Mouse (Mus musculus): ENCODE measurements at regions not wholly inside any gene's neighbourhood (a gene's known extent, or its start where the extent isn't known, plus 50 kb on each side); places are given as distances from the start of the nearest gene placed in this dataset.
A peak's percentile ranks its signal among the peaks of the same experiment; 100 is the strongest.

- H3K4me1 ChIP-seq (ENCODE audit: control insufficient read depth, insufficient read depth, low read length) = no peaks in the 10 kb centered on the region
- no peak overlapping the region for H3K27ac ChIP-seq (ENCODE audit: low read depth, low read length)
- WGBS = 27% methylated on average over 5 of the region's 5 CpGs
- no peak overlapping the region for H3K4me2 ChIP-seq (replicated peaks; ENCODE audit: low read depth, low read length)
- no peak overlapping the region for H3K9ac ChIP-seq (ENCODE audit: low read depth, low read length)
- H3K9me3 ChIP-seq (ENCODE audit: control insufficient read depth, low read length) = no peaks in the 10 kb centered on the region
- ATAC-seq (ENCODE audit: low FRiP score, low TSS enrichment) = no peak
- H3K4me3 ChIP-seq (ENCODE audit: low read length) = no peak overlapping the region
- no peaks in the 10 kb centered on the region for H3K27me3 ChIP-seq (ENCODE audit: control insufficient read depth, insufficient read depth, low read length)
- H3K36me3 ChIP-seq (ENCODE audit: control insufficient read depth, insufficient read depth, low read length) = no peaks in the 10 kb centered on the region
Observed at GRCm38 (mm10) chr6:133904501-133904900, 50.9 kb upstream of the Kap start.

- 92% methylated on average over 7 of the region's 7 CpGs for WGBS
- Histone ChIP-seq H3K9me3 (ENCODE audit: control insufficient read depth, low read length) (no peaks in the 10 kb centered on the region), H3K4me3 (ENCODE audit: low read length) (no peak overlapping the region), H3K4me2 (replicated peaks; ENCODE audit: low read depth, low read length) (no peak overlapping the region), H3K27me3 (ENCODE audit: control insufficient read depth, insufficient read depth, low read length) (no peaks in the 10 kb centered on the region), H3K9ac (ENCODE audit: low read depth, low read length) (no peak overlapping the region), H3K4me1 (ENCODE audit: control insufficient read depth, insufficient read depth, low read length) (no peaks in the 10 kb centered on the region), H3K27ac (ENCODE audit: low read depth, low read length) (no peak overlapping the region), H3K36me3 (ENCODE audit: control insufficient read depth, insufficient read depth, low read length) (no peaks in the 10 kb centered on the region)
- no peak for ATAC-seq (ENCODE audit: low FRiP score, low TSS enrichment)
Observed at GRCm38 (mm10) chr6:133934667-133935066, 81.1 kb upstream of the Kap start.

GRCm38 (mm10) chr6:133935671-133936070 lies 82.1 kb upstream of the Kap start:
- no peaks in the 10 kb centered on the region for H3K27me3 ChIP-seq (ENCODE audit: control insufficient read depth, insufficient read depth, low read length)

GRCm38 (mm10) chr6:133959902-133960634 lies 75.4 kb upstream of the Etv6 start:
- Histone ChIP-seq H3K4me1 (ENCODE audit: control insufficient read depth, insufficient read depth, low read length) (no peaks in the 10 kb centered on the region), H3K9ac (ENCODE audit: low read depth, low read length) (no peak overlapping the region), H3K36me3 (ENCODE audit: control insufficient read depth, insufficient read depth, low read length) (no peaks in the 10 kb centered on the region), H3K9me3 (ENCODE audit: control insufficient read depth, low read length) (no peaks in the 10 kb centered on the region), H3K27me3 (ENCODE audit: control insufficient read depth, insufficient read depth, low read length) (no peaks in the 10 kb centered on the region), H3K4me2 (replicated peaks; ENCODE audit: low read depth, low read length) (no peak overlapping the region), H3K27ac (ENCODE audit: low read depth, low read length) (no peak overlapping the region), H3K4me3 (ENCODE audit: low read length) (no peak overlapping the region)
- no peak for ATAC-seq (ENCODE audit: low FRiP score, low TSS enrichment)
- WGBS = 81% methylated on average over 11 of the region's 11 CpGs

More at GRCm38 (mm10) chr6:133935671-133936070, 82.1 kb upstream of the Kap start:
- H3K4me2 ChIP-seq (replicated peaks; ENCODE audit: low read depth, low read length) = no peak overlapping the region
- no peaks in the 10 kb centered on the region for H3K4me1 ChIP-seq (ENCODE audit: control insufficient read depth, insufficient read depth, low read length)
- H3K27ac ChIP-seq (ENCODE audit: low read depth, low read length) = no peak overlapping the region
- no peak overlapping the region for H3K4me3 ChIP-seq (ENCODE audit: low read length)
- no peak for ATAC-seq (ENCODE audit: low FRiP score, low TSS enrichment)
- no peaks in the 10 kb centered on the region for H3K9me3 ChIP-seq (ENCODE audit: control insufficient read depth, low read length)
- 90% methylated on average over 2 of the region's 2 CpGs for WGBS
- no peaks in the 10 kb centered on the region for H3K36me3 ChIP-seq (ENCODE audit: control insufficient read depth, insufficient read depth, low read length)
- H3K9ac ChIP-seq (ENCODE audit: low read depth, low read length) = no peak overlapping the region

- Histone ChIP-seq H3K27ac (ENCODE audit: low read depth, low read length) (no peak overlapping the region), H3K4me2 (replicated peaks; ENCODE audit: low read depth, low read length) (no peak overlapping the region), H3K9me3 (ENCODE audit: control insufficient read depth, low read length) (no peaks in the 10 kb centered on the region), H3K36me3 (ENCODE audit: control insufficient read depth, insufficient read depth, low read length) (no peaks in the 10 kb centered on the region), H3K27me3 (ENCODE audit: control insufficient read depth, insufficient read depth, low read length) (no peaks in the 10 kb centered on the region), H3K4me1 (ENCODE audit: control insufficient read depth, insufficient read depth, low read length) (no peaks in the 10 kb centered on the region), H3K9ac (ENCODE audit: low read depth, low read length) (no peak overlapping the region), H3K4me3 (ENCODE audit: low read length) (no peak overlapping the region)
- peak; percentile 69 for ATAC-seq (ENCODE audit: low FRiP score, low TSS enrichment)
- 28% methylated on average over 7 of the region's 7 CpGs for WGBS
Observed at GRCm38 (mm10) chr6:133960713-133961112, 74.8 kb upstream of the Etv6 start.

- Histone ChIP-seq H3K4me3 (ENCODE audit: low read length) (no peak overlapping the region), H3K27me3 (ENCODE audit: control insufficient read depth, insufficient read depth, low read length) (no peaks in the 10 kb centered on the region), H3K4me1 (ENCODE audit: control insufficient read depth, insufficient read depth, low read length) (no peaks in the 10 kb centered on the region), H3K9me3 (ENCODE audit: control insufficient read depth, low read length) (no peaks in the 10 kb centered on the region), H3K4me2 (replicated peaks; ENCODE audit: low read depth, low read length) (no peak overlapping the region), H3K27ac (ENCODE audit: low read depth, low read length) (no peak overlapping the region), H3K9ac (ENCODE audit: low read depth, low read length) (no peak overlapping the region), H3K36me3 (ENCODE audit: control insufficient read depth, insufficient read depth, low read length) (no peaks in the 10 kb centered on the region)
- WGBS = 62% methylated on average over 5 of the region's 5 CpGs
- no peak for ATAC-seq (ENCODE audit: low FRiP score, low TSS enrichment)
Observed at GRCm38 (mm10) chr6:133962641-133963040, 72.9 kb upstream of the Etv6 start.

- Histone ChIP-seq H3K36me3 (ENCODE audit: control insufficient read depth, insufficient read depth, low read length) (no peaks in the 10 kb centered on the region), H3K4me3 (ENCODE audit: low read length) (no peak overlapping the region), H3K27ac (ENCODE audit: low read depth, low read length) (no peak overlapping the region), H3K9me3 (ENCODE audit: control insufficient read depth, low read length) (no peaks in the 10 kb centered on the region), H3K9ac (ENCODE audit: low read depth, low read length) (no peak overlapping the region), H3K27me3 (ENCODE audit: control insufficient read depth, insufficient read depth, low read length) (no peaks in the 10 kb centered on the region), H3K4me2 (replicated peaks; ENCODE audit: low read depth, low read length) (no peak overlapping the region), H3K4me1 (ENCODE audit: control insufficient read depth, insufficient read depth, low read length) (no peaks in the 10 kb centered on the region)
- ATAC-seq (ENCODE audit: low FRiP score, low TSS enrichment) = no peak
- 85% methylated on average over 6 of the region's 6 CpGs for WGBS
Observed at GRCm38 (mm10) chr6:133963264-133963663, 72.2 kb upstream of the Etv6 start.

GRCm38 (mm10) chr6:133967286-133967685 lies 68.2 kb upstream of the Etv6 start:
- Histone ChIP-seq H3K9ac (ENCODE audit: low read depth, low read length) (no peak overlapping the region), H3K9me3 (ENCODE audit: control insufficient read depth, low read length) (no peaks in the 10 kb centered on the region), H3K4me3 (ENCODE audit: low read length) (no peak overlapping the region), H3K36me3 (ENCODE audit: control insufficient read depth, insufficient read depth, low read length) (no peaks in the 10 kb centered on the region), H3K27me3 (ENCODE audit: control insufficient read depth, insufficient read depth, low read length) (no peaks in the 10 kb centered on the region), H3K27ac (ENCODE audit: low read depth, low read length) (no peak overlapping the region), H3K4me1 (ENCODE audit: control insufficient read depth, insufficient read depth, low read length) (no peaks in the 10 kb centered on the region), H3K4me2 (replicated peaks; ENCODE audit: low read depth, low read length) (no peak overlapping the region)
- ATAC-seq (ENCODE audit: low FRiP score, low TSS enrichment) = no peak
- 82% methylated on average over 3 of the region's 3 CpGs for WGBS

GRCm38 (mm10) chr6:133972054-133972705 lies 63.3 kb upstream of the Etv6 start:
- Histone ChIP-seq H3K9me3 (ENCODE audit: control insufficient read depth, low read length) (no peaks in the 10 kb centered on the region), H3K9ac (ENCODE audit: low read depth, low read length) (no peak overlapping the region; the same call in 1 of the 2 replicates), H3K4me1 (ENCODE audit: control insufficient read depth, insufficient read depth, low read length) (no peaks in the 10 kb centered on the region; the same call in 1 of the 2 replicates), H3K4me3 (ENCODE audit: low read length) (no peak overlapping the region), H3K36me3 (ENCODE audit: control insufficient read depth, insufficient read depth, low read length) (no peaks in the 10 kb centered on the region), H3K27me3 (ENCODE audit: control insufficient read depth, insufficient read depth, low read length) (no peaks in the 10 kb centered on the region), H3K27ac (ENCODE audit: low read depth, low read length) (no peak overlapping the region), H3K4me2 (replicated peaks; ENCODE audit: low read depth, low read length) (no peak overlapping the region)
- 72% methylated on average over 6 of the region's 6 CpGs for WGBS
- no peak for ATAC-seq (ENCODE audit: low FRiP score, low TSS enrichment)

Measured in kidney, embryonic 14.5 days (tissue).